Mouse (Mus musculus): ENCODE results near the gene Bag3. TPM values are rescaled to one million over a fixed set of nuclear protein-coding genes. Genes with fewer than 3 reads are reported as not detected.
A peak's percentile ranks its signal among the peaks of the same experiment; 100 is the strongest.
"Not testable (repeated sequence)": the region's sequence is repeated elsewhere in the genome, so short reads cannot be mapped to it uniquely, and the experiment has no call there.

Gene Bag3
- polyA plus RNA-seq, 1 experiment = 68.3 TPM

DNA sequence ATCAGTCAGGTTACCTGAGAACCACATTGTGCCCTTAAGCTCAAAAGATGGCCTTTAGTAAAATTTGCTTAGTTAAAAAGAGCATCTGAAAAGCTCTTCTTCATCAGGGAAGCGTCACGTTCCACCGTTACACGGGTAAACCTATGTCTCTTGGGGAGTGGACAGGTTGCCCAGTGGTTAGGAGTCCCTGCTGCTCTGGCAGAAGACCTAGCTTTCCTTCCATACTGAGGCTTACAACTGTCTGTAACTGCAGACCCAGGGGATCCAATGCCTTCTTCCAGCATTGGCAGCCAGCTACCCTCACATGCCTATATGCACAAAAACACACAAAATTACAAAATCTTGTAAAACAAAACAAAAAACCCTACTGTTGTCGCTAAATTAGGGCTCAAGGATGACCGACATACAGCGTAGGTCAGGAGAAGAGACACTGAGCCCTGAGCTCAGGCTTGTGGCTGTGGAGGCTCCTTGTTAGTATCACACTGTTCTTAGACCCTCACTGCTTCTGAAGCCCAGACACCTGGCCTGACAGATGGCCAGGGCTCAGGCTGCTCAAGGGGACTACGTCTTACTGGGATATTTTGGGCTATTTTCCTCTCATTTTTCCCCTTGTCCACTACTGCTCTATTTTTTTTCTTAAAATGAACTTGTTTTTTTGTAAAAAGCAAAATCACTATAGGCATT lies 44.3 kb downstream of the Bag3 start:
- Histone ChIP-seq H3K27me3 (ENCODE audit: control insufficient read depth, insufficient read depth, insufficient read length) (no peaks in the 10 kb centered on the region), H3K79me2 (ENCODE audit: control insufficient read depth, insufficient read depth) (no peaks in the 10 kb centered on the region), H3K4me2 (ENCODE audit: low read depth) (no peak overlapping the region), H3K36me3 (ENCODE audit: control insufficient read depth, insufficient read depth) (no peaks in the 10 kb centered on the region), H3ac (ENCODE audit: control insufficient read depth, insufficient read length) (no peak overlapping the region), H3K4me3 (no peak overlapping the region)
- TF ChIP-seq POLR2A (IDR thresholded peaks at IDR 0.05; ENCODE audit: insufficient read length, low read depth) = no peak

DNA sequence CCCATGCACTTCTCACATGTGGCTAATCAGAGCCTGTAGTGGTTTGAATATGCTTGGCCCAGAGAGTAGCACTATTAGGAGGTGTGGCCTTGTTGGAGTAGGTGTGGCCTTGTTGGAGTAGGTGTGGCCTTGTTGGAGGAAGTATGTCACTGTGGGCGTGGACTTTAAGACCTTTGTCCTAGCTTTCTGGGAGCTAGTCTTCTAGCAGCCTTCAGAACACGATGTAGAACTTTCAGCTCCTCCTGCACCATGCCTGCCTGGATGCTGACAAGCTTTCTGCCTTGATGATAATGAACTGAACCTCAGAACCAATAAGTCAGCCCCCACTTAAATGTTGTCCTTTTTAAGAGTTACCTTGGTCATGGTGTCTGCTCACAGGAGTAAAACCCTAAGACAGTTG lies 46.0 kb downstream of the Bag3 start:
- not testable (repeated sequence) for H3K79me2 ChIP-seq (ENCODE audit: control insufficient read depth, insufficient read depth); H3K36me3 ChIP-seq (ENCODE audit: control insufficient read depth, insufficient read depth); H3ac ChIP-seq (ENCODE audit: control insufficient read depth, insufficient read length); H3K27me3 ChIP-seq (ENCODE audit: control insufficient read depth, insufficient read depth, insufficient read length); H3K4me3 ChIP-seq
- peak overlapping the region; percentile 48 for H3K4me2 ChIP-seq (ENCODE audit: low read depth)

DNA sequence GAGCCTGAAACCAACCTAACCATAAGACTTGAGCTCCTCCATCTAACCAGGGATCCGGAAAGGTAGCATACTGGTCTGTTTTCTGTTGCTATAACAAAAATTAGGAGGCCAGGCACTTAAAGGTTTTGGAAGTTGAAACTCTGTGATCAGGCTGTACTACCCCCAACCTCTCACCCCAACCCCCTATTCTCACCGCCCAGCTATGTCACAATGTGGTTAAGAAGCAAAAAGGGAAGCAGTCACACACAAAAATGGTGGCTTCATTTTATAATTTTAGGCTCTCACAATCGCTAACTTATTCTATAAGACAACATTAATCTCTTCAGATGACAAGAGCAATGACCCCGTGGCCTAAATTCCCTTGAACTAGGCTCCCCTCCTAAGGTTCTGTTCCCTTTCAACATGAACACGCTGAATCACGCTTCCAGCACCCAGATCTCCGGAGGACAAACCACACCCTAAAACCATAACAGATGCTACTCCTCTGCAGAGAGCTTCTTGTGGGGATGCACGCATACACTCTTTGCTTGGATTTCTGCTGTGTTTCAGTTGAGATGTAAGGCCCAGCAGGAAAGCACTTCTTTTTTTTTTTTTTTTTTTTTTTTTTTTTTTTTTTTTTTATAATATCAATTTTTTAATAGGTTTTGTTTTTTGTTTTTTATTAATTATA lies 46.7 kb downstream of the Bag3 start:
- H3K79me2 ChIP-seq (ENCODE audit: control insufficient read depth, insufficient read depth) = no peaks in the 10 kb centered on the region
- H3ac ChIP-seq (ENCODE audit: control insufficient read depth, insufficient read length) = no peak overlapping the region
- H3K36me3 ChIP-seq (ENCODE audit: control insufficient read depth, insufficient read depth) = no peaks in the 10 kb centered on the region
- H3K27me3 ChIP-seq (ENCODE audit: control insufficient read depth, insufficient read depth, insufficient read length) = no peaks in the 10 kb centered on the region
- peak overlapping the region; percentile 48 for H3K4me2 ChIP-seq (ENCODE audit: low read depth)
- TF ChIP-seq POLR2AphosphoS2 (IDR thresholded peaks at IDR 0.05; ENCODE audit: insufficient read length, low read depth) (no peak), E2F4 (IDR thresholded peaks at IDR 0.05; ENCODE audit: insufficient read depth) (no peak), MYOG (IDR thresholded peaks at IDR 0.05; ENCODE audit: control insufficient read depth in 1 of 3, insufficient read depth in 1 of 3, insufficient read length in 2 of 3, low read depth in 2 of 3) (peak in 1 of 3 experiments; percentile 17), MYOD1 (IDR thresholded peaks at IDR 0.05; ENCODE audit: control insufficient read depth in 1 of 3, insufficient read length in 2 of 3, low read depth in 2 of 3) (peak in 2 of 3 experiments; percentile 22 to 48), SRF (IDR thresholded peaks at IDR 0.05; ENCODE audit: control insufficient read depth, insufficient read length, low read depth) (no peak)
- no peak overlapping the region for H3K4me3 ChIP-seq

DNA sequence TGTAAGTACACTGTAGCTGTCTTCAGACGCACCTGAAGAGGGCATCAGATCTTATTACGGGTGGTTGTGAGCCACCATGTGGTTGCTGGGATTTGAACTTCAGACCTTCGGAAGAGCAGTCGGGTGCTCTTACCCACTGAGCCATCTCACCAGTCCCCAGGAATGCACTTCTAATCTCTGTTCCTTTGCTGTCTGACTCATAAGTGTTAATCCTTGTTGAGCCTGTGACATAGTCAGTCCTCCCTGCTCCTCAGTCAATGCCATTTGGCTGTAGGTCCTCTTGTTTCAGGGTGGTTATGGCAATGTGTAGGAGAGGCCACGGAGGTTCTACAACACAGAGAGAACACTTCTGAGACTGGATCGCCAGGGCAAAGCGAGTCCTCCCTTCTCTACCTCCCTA lies 47.2 kb downstream of the Bag3 start:
- H3K36me3 ChIP-seq (ENCODE audit: control insufficient read depth, insufficient read depth); H3K79me2 ChIP-seq (ENCODE audit: control insufficient read depth, insufficient read depth); H3K4me3 ChIP-seq; H3ac ChIP-seq (ENCODE audit: control insufficient read depth, insufficient read length); H3K27me3 ChIP-seq (ENCODE audit: control insufficient read depth, insufficient read depth, insufficient read length): not testable (repeated sequence)
- peak overlapping the region; percentile 49 for H3K4me2 ChIP-seq (ENCODE audit: low read depth)

DNA sequence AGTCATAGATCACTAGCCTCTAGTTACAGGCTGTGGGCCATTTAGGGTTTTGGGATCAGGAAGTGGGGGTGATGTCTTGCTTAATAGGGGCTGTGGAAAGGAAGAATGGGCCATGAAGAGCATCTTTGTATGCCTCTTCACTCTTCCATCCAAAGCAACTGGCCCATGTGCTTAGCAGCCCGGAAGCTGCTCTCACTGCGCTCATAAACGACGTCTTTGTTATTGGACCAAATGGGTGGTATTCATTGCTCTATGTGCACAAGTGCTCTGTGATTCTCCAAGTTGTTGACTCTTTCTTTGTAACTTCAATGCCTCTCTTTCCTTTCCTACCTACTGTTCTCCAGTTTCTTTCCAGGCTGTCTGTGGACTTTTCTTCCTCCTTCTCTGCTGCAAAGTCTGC lies 48.6 kb downstream of the Bag3 start:
- H3K4me3 ChIP-seq = no peak overlapping the region
- H3K4me2 ChIP-seq (ENCODE audit: low read depth) = no peak overlapping the region
- no peaks in the 10 kb centered on the region for H3K36me3 ChIP-seq (ENCODE audit: control insufficient read depth, insufficient read depth)
- no peak overlapping the region for H3ac ChIP-seq (ENCODE audit: control insufficient read depth, insufficient read length)
- H3K27me3 ChIP-seq (ENCODE audit: control insufficient read depth, insufficient read depth, insufficient read length) = no peaks in the 10 kb centered on the region
- TF ChIP-seq REST (IDR thresholded peaks at IDR 0.05; ENCODE audit: insufficient read depth, insufficient read length) (no peak), SRF (IDR thresholded peaks at IDR 0.05; ENCODE audit: control insufficient read depth, insufficient read length, low read depth) (no peak), E2F4 (IDR thresholded peaks at IDR 0.05; ENCODE audit: insufficient read depth) (no peak), MYOD1 (IDR thresholded peaks at IDR 0.05; ENCODE audit: control insufficient read depth in 1 of 3, insufficient read length in 2 of 3, low read depth in 2 of 3) (no peak), POLR2AphosphoS2 (IDR thresholded peaks at IDR 0.05; ENCODE audit: insufficient read length, low read depth) (no peak), POLR2A (IDR thresholded peaks at IDR 0.05; ENCODE audit: insufficient read length, low read depth) (no peak), TCF12 (IDR thresholded peaks at IDR 0.05; ENCODE audit: insufficient read depth, poor library complexity, severe bottlenecking) (no peak)
- H3K79me2 ChIP-seq (ENCODE audit: control insufficient read depth, insufficient read depth) = no peaks in the 10 kb centered on the region

DNA sequence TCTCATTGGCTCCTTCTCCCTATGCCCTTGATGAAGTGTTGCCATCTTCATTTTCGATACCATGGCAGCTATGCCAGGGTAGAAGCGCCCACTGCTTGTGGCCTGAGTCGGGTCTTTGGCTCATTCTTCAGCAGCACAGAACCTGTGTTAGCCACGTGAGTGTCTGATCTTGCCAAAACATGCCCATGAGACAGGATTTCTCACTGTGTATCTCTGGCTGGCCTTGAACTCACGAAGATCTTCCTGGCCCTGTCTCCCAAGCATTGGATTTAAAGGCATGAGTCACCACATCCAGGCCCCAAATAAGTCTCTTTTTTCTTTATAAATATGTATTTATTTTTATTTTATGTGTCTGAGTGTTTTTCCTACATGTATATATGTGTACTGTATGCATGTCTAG lies 51.8 kb downstream of the Bag3 start:
- H3K36me3 ChIP-seq (ENCODE audit: control insufficient read depth, insufficient read depth) = no peaks in the 10 kb centered on the region
- H3ac ChIP-seq (ENCODE audit: control insufficient read depth, insufficient read length) = no peak overlapping the region
- H3K79me2 ChIP-seq (ENCODE audit: control insufficient read depth, insufficient read depth) = no peaks in the 10 kb centered on the region
- TF ChIP-seq MAX (IDR thresholded peaks at IDR 0.05; ENCODE audit: low read depth) (no peak), SRF (IDR thresholded peaks at IDR 0.05; ENCODE audit: control insufficient read depth, insufficient read length, low read depth) (no peak), MYOG (IDR thresholded peaks at IDR 0.05; ENCODE audit: control insufficient read depth in 1 of 3, insufficient read depth in 1 of 3, insufficient read length in 2 of 3, low read depth in 2 of 3) (no peak), POLR2AphosphoS2 (IDR thresholded peaks at IDR 0.05; ENCODE audit: insufficient read length, low read depth) (no peak), TCF3 (IDR thresholded peaks at IDR 0.05; ENCODE audit: insufficient read length, low read depth) (no peak), CEBPB (IDR thresholded peaks at IDR 0.05; ENCODE audit: insufficient read depth, poor library complexity, severe bottlenecking) (no peak), REST (IDR thresholded peaks at IDR 0.05; ENCODE audit: insufficient read depth, insufficient read length) (no peak)
- no peak overlapping the region for H3K4me3 ChIP-seq
- no peak overlapping the region for H3K4me2 ChIP-seq (ENCODE audit: low read depth)
- H3K27me3 ChIP-seq (ENCODE audit: control insufficient read depth, insufficient read depth, insufficient read length) = no peaks in the 10 kb centered on the region

Data from myocyte (in vitro differentiated cells).